Mouse (Mus musculus) CH12.LX (cell line): Measurements from ENCODE around the gene Arpc5. TPM values are rescaled to one million over a fixed set of nuclear protein-coding genes. Genes with fewer than 3 reads are reported as not detected.

Experiments
- DNase-seq: peaks from one replicate; pipeline ENCODE4 v3.0.0-alpha.2; 2013; ENCODE audit errors: extremely low read depth
- H3K27ac ChIP-seq: 2 replicates; pipeline ENCODE4 v1.5.1; 2012; ENCODE audit warnings: low read depth, mild to moderate bottlenecking, control low read depth, moderate library complexity; ENCODE audit not compliant: insufficient read depth
- H3K27me3 ChIP-seq: replicated peaks from 2 replicates; pipeline ENCODE3; 2012; ENCODE audit warnings: inconsistent platforms
- H3K36me3 ChIP-seq, 2 experiments: replicated peaks in 1 of 2; 2 replicates each; pipeline versions ENCODE3 to v1.6.1; 2012; ENCODE audit warnings: inconsistent platforms in 1 of 2, low read length in 1 of 2, mild to moderate bottlenecking in 1 of 2, mixed read lengths in 1 of 2, moderate library complexity in 1 of 2; ENCODE audit not compliant: control insufficient read depth in 1 of 2, insufficient read depth in 1 of 2
- H3K4me1 ChIP-seq, 2 experiments: 2 replicates each; pipeline ENCODE4 v1.6.1; 2012; ENCODE audit warnings: inconsistent platforms in 1 of 2, moderate library complexity in 1 of 2; ENCODE audit not compliant: insufficient read depth in 2 of 2, control insufficient read depth in 1 of 2
- H3K4me2 ChIP-seq: 2 replicates; pipeline ENCODE4 v1.6.1; 2012; ENCODE audit warnings: low read depth, mild to moderate bottlenecking, control low read depth; ENCODE audit not compliant: poor library complexity, insufficient read depth, severe bottlenecking
- H3K4me3 ChIP-seq, 3 experiments: fragments of 150-350 bp in 1 of 3; sonication (generic) in 1 of 3; replicated peaks in 1 of 3; 2 replicates each; pipeline versions ENCODE3 to v1.5.1; 2011 to 2012; ENCODE audit warnings: low read depth in 2 of 3, low read length in 2 of 3, mild to moderate bottlenecking in 2 of 3, moderate library complexity in 2 of 3, control low read depth in 1 of 3, improper control_type of control experiment in 1 of 3, inconsistent platforms in 1 of 3, mixed read lengths in 1 of 3; ENCODE audit not compliant: poor library complexity in 1 of 3
- H3K79me2 ChIP-seq: replicated peaks from 2 replicates; pipeline ENCODE4 v1.6.1; 2012; ENCODE audit warnings: mild to moderate bottlenecking, moderate library complexity; ENCODE audit not compliant: control insufficient read depth, poor library complexity, insufficient read depth, severe bottlenecking; ENCODE audit errors: extremely low read depth
- H3K9ac ChIP-seq: 2 replicates; pipeline ENCODE4 v1.6.1; 2012; ENCODE audit warnings: low read depth, mild to moderate bottlenecking, control low read depth, moderate library complexity; ENCODE audit not compliant: insufficient read depth
- H3K9me3 ChIP-seq: replicated peaks from 2 replicates; pipeline ENCODE3; 2012; ENCODE audit warnings: low read length, inconsistent platforms, mixed read lengths
- BHLHE40 ChIP-seq: IDR thresholded peaks from 2 replicates; pipeline ENCODE4 v1.6.1; 2011; ENCODE audit warnings: mild to moderate bottlenecking, low read depth, low read length, improper control_type of control experiment
- CHD1 ChIP-seq: IDR thresholded peaks from 2 replicates; pipeline ENCODE4 v1.6.1; 2012; ENCODE audit warnings: low read depth, low read length, improper control_type of control experiment, inconsistent platforms
- CHD2 ChIP-seq: IDR thresholded peaks from 2 replicates; pipeline ENCODE4 v1.6.1; 2011; ENCODE audit warnings: low read length, improper control_type of control experiment
- CTCF ChIP-seq, 2 experiments: IDR thresholded peaks in 1 of 2; conservative IDR thresholded peaks in 1 of 2; 2 replicates each; pipeline ENCODE4 v1.5.1; 2011 to 2012; ENCODE audit warnings: low read depth in 2 of 2, low read length in 2 of 2, improper control_type of control experiment in 1 of 2, inconsistent platforms in 1 of 2, mild to moderate bottlenecking in 1 of 2, moderate library complexity in 1 of 2
- E2F4 ChIP-seq: IDR thresholded peaks from 2 replicates; pipeline ENCODE4 v1.6.1; 2011; ENCODE audit warnings: low read depth, low read length, improper control_type of control experiment; ENCODE audit not compliant: insufficient replicate concordance
- ELF1 ChIP-seq: IDR thresholded peaks from 2 replicates; pipeline ENCODE4 v1.6.1; 2014; ENCODE audit warnings: low read depth, mild to moderate bottlenecking, inconsistent platforms, low read length, improper control_type of control experiment
- EP300 ChIP-seq: IDR thresholded peaks from 2 replicates; pipeline ENCODE4 v1.6.1; 2011; ENCODE audit warnings: low read length, improper control_type of control experiment
- ETS1 ChIP-seq: conservative IDR thresholded peaks from 2 replicates; pipeline ENCODE4 v1.6.1; 2012; ENCODE audit warnings: low read depth, mild to moderate bottlenecking, inconsistent platforms, low read length, improper control_type of control experiment, moderate library complexity
- GABPA ChIP-seq: IDR thresholded peaks from 2 replicates; pipeline ENCODE4 v1.6.1; 2012; ENCODE audit warnings: low read depth, low read length, improper control_type of control experiment, inconsistent platforms; ENCODE audit not compliant: insufficient replicate concordance
- HCFC1 ChIP-seq: IDR thresholded peaks from 2 replicates; pipeline ENCODE4 v1.6.1; 2012; ENCODE audit warnings: low read depth, mild to moderate bottlenecking, inconsistent platforms, low read length, improper control_type of control experiment
- IRF4 ChIP-seq: IDR thresholded peaks from 2 replicates; pipeline ENCODE4 v1.6.1; 2014; ENCODE audit warnings: low read depth, mild to moderate bottlenecking, inconsistent platforms, low read length, improper control_type of control experiment
- JUN ChIP-seq: IDR thresholded peaks from 2 replicates; pipeline ENCODE4 v1.6.1; 2011; ENCODE audit warnings: low read depth, mild to moderate bottlenecking, low read length, improper control_type of control experiment, moderate library complexity; ENCODE audit not compliant: insufficient read depth
- JUND ChIP-seq: conservative IDR thresholded peaks from 2 replicates; pipeline ENCODE4 v1.6.1; 2011; ENCODE audit warnings: low read depth, low read length, improper control_type of control experiment
- KAT2A ChIP-seq: IDR thresholded peaks from 2 replicates; pipeline ENCODE4 v1.6.1; 2012; ENCODE audit warnings: low read length, improper control_type of control experiment, inconsistent platforms; ENCODE audit not compliant: insufficient replicate concordance
- MAFK ChIP-seq: IDR thresholded peaks from 2 replicates; pipeline ENCODE4 v1.6.1; 2011; ENCODE audit warnings: low read length, improper control_type of control experiment; ENCODE audit not compliant: insufficient replicate concordance
- MAX ChIP-seq: IDR thresholded peaks from 2 replicates; pipeline ENCODE4 v1.6.1; 2011; ENCODE audit warnings: low read length, improper control_type of control experiment
- MAZ ChIP-seq: IDR thresholded peaks from 2 replicates; pipeline ENCODE4 v1.6.1; 2012; ENCODE audit warnings: low read depth, mild to moderate bottlenecking, inconsistent platforms, low read length, improper control_type of control experiment, moderate library complexity
- MEF2A ChIP-seq: IDR thresholded peaks from 2 replicates; pipeline ENCODE4 v1.6.1; 2014; ENCODE audit warnings: low read depth, mild to moderate bottlenecking, inconsistent platforms, low read length, improper control_type of control experiment, borderline replicate concordance
- MXI1 ChIP-seq: IDR thresholded peaks from 2 replicates; pipeline ENCODE4 v1.6.1; 2011; ENCODE audit warnings: mild to moderate bottlenecking, low read depth, low read length, improper control_type of control experiment
- MYC ChIP-seq: IDR thresholded peaks from 2 replicates; pipeline ENCODE4 v1.6.1; 2011; ENCODE audit warnings: low read depth, mild to moderate bottlenecking, improper control_type of control experiment, low read length
- NELFE ChIP-seq: IDR thresholded peaks from 2 replicates; pipeline ENCODE4 v1.6.1; 2011; ENCODE audit warnings: low read depth, low read length, improper control_type of control experiment
- NRF1 ChIP-seq: IDR thresholded peaks from 2 replicates; pipeline ENCODE4 v1.6.1; 2014; ENCODE audit warnings: low read depth, mild to moderate bottlenecking, inconsistent platforms, low read length, improper control_type of control experiment, moderate library complexity
- PAX5 ChIP-seq: IDR thresholded peaks from 2 replicates; pipeline ENCODE4 v1.6.1; 2012; ENCODE audit warnings: low read length, inconsistent platforms, mixed read lengths
- POLR2A ChIP-seq: IDR thresholded peaks from 2 replicates; pipeline ENCODE4 v1.6.1; 2011; ENCODE audit warnings: low read depth, mild to moderate bottlenecking, improper control_type of control experiment, low read length
- POLR2AphosphoS2 ChIP-seq: IDR thresholded peaks from 2 replicates; pipeline ENCODE4 v1.6.1; 2011; ENCODE audit warnings: low read depth, low read length, improper control_type of control experiment
- RAD21 ChIP-seq: IDR thresholded peaks from 2 replicates; pipeline ENCODE4 v1.6.1; 2011; ENCODE audit warnings: low read depth, mild to moderate bottlenecking, low read length, improper control_type of control experiment, moderate library complexity
- RCOR1 ChIP-seq: conservative IDR thresholded peaks from 2 replicates; pipeline ENCODE4 v1.6.1; 2012; ENCODE audit warnings: low read depth, mild to moderate bottlenecking, inconsistent platforms, low read length, improper control_type of control experiment
- SIN3A ChIP-seq: IDR thresholded peaks from 2 replicates; pipeline ENCODE4 v1.6.1; 2012; ENCODE audit warnings: low read length, improper control_type of control experiment, inconsistent platforms
- SMC3 ChIP-seq: IDR thresholded peaks from 2 replicates; pipeline ENCODE4 v1.6.1; 2011; ENCODE audit warnings: low read depth, low read length, improper control_type of control experiment
- TBP ChIP-seq: conservative IDR thresholded peaks from 2 replicates; pipeline ENCODE4 v1.6.1; 2011; ENCODE audit warnings: low read depth, low read length, improper control_type of control experiment
- TCF12 ChIP-seq: IDR thresholded peaks from 2 replicates; pipeline ENCODE4 v1.6.1; 2014; ENCODE audit warnings: low read depth, mild to moderate bottlenecking, inconsistent platforms, low read length, improper control_type of control experiment
- UBTF ChIP-seq: IDR thresholded peaks from 2 replicates; pipeline ENCODE4 v1.6.1; 2012; ENCODE audit warnings: low read depth, mild to moderate bottlenecking, inconsistent platforms, low read length, improper control_type of control experiment, moderate library complexity
- USF1 ChIP-seq: IDR thresholded peaks from 2 replicates; pipeline ENCODE4 v1.6.1; 2014; ENCODE audit warnings: low read depth, mild to moderate bottlenecking, inconsistent platforms, low read length, improper control_type of control experiment
- USF2 ChIP-seq: conservative IDR thresholded peaks from 2 replicates; pipeline ENCODE4 v1.6.1; 2011; ENCODE audit warnings: low read depth, low read length, improper control_type of control experiment
- ZC3H11A ChIP-seq: IDR thresholded peaks from 2 replicates; pipeline ENCODE4 v1.6.1; 2012; ENCODE audit warnings: low read depth, mild to moderate bottlenecking, inconsistent platforms, low read length, improper control_type of control experiment
- ZKSCAN1 ChIP-seq: IDR thresholded peaks from 2 replicates; pipeline ENCODE4 v1.6.1; 2012; ENCODE audit warnings: low read depth, inconsistent platforms, low read length, improper control_type of control experiment, borderline replicate concordance
- ZMIZ1 ChIP-seq: IDR thresholded peaks from 2 replicates; pipeline ENCODE4 v1.6.1; 2012; ENCODE audit warnings: low read depth, mild to moderate bottlenecking, inconsistent platforms, low read length, improper control_type of control experiment
- ZNF384 ChIP-seq: IDR thresholded peaks from 2 replicates; pipeline ENCODE4 v1.6.1; 2012; ENCODE audit warnings: low read depth, low read length, improper control_type of control experiment, inconsistent platforms
- dilution Hi-C: fragments of 300-500 bp; cut with MboI; formaldehyde crosslinking; loops from 2 replicates; pipeline ENCODE4 v1.14.3; 2020; ENCODE audit warnings: low sequenced_read_pairs; ENCODE audit not compliant: extremely low pct_unique_long_range_greater_than_20kb, extremely low pct_ligation_motif_present
- in situ Hi-C: fragments of 300-500 bp; cut with MboI; formaldehyde crosslinking; loops from 3 replicates; pipeline ENCODE4 v1.14.3; 2019; ENCODE audit warnings: low sequenced_read_pairs, low pct_ligation_motif_present, low pct_unique_long_range_greater_than_20kb, mixed read lengths
- polyA plus RNA-seq: library from polyadenylated mRNA; unstranded; fragments of >175 nt; gene quantifications from 2 replicates; pipeline ENCODE4 v1.2.1, GENCODE M21; 2012; ENCODE audit warnings: low read depth; ENCODE audit not compliant: insufficient read length
- total RNA-seq, 2 experiments: library from RNA; depleted of rRNA; stranded (reverse); fragments of 300-350 nt in 1 of 2; fragments of >200 nt in 1 of 2; gene quantifications; 2 replicates each; pipeline ENCODE4 v1.2.3; 2012 to 2014

Arpc5 gene
- total RNA-seq (2012; rRNA removed), result 125 and 128 TPM in 2 replicates
- total RNA-seq (2014; rRNA removed), result 399 and 408 TPM in 2 replicates
- 232 and 260 TPM in 2 replicates for polyA plus RNA-seq

DNA sequence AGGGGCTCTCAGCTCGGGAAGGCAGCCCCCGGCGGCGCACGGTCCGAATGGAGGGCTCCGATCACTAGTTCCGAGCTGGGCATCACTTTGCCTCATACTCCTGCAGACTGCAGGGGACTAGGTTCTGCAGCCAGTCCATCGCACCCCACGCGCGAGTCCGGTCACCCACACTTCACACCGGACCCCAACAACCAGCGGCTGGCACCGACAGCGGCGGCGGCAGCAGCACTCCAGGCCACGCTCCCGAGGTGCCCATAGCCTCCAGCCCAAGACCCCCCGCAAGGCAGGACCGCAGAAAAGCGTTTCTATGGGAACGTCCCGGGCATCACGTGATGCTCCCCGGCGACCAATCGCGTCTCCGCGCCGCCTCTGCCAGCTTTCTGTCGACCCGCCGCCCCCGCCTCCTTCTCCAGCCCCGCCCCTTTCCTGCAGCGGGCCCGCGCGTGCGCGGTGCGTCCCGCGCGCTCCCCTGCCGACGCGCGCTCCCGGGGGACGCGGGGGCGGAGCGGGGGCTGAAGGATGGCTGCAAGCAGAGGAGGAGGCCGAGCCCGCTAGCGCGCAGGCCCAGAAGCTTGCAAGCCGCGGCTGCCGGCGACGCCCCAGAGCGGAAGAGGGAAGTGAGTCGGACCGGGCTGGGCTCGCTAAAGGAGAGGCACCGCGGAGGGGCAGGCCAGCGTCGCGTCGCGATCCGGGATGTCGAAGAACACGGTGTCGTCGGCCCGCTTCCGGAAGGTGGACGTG is at the start of gene Arpc5, which contains the start of gene Rgl1:
Gene Arpc5, plus strand, starts transcription at position 511 of the 741 bp plus-strand sequence.
Gene Rgl1, minus strand, starts transcription at position 320 of the 741 bp plus-strand sequence.
- Histone ChIP-seq H3K9me3 (no peaks in the 10 kb centered on the region), H3K79me2 (peaks cover 14% of the 10 kb centered on the region)
- TF ChIP-seq NRF1 (peak; percentile 97), HCFC1 (peak; percentile 64), BHLHE40 (peak; percentile 19; the same call in 1 of the 2 replicates), POLR2A (peak; percentile 91), MAFK (no peak), RCOR1 (no peak), GABPA (no peak), E2F4 (no peak), USF1 (peak; percentile 98), ELF1 (peak; percentile 93), CHD2 (no peak), RAD21 (no peak), MAZ (peak; percentile 82; the same call in 1 of the 2 replicates), NELFE (peak; percentile 94), TBP (0 out of 2 replicates have a peak, but pooled peaks have one; percentile 31), SIN3A (peak; percentile 76; the same call in 1 of the 2 replicates), JUND (no peak), ZKSCAN1 (no peak), SMC3 (no peak), PAX5 (no peak), CHD1 (no peak), POLR2AphosphoS2 (peak; percentile 51; the same call in 1 of the 2 replicates), MYC (no peak), CTCF (conservative IDR thresholded peaks at IDR 0.05 in 1 of 2, IDR thresholded peaks at IDR 0.05 in 1 of 2; ENCODE audit: low read depth in 2 of 2, low read length in 2 of 2) (no peak), IRF4 (no peak), ZNF384 (no peak), ETS1 (no peak; the same call in 1 of the 2 replicates), UBTF (peak; percentile 61; the same call in 1 of the 2 replicates), EP300 (no peak), ZC3H11A (no peak), JUN (no peak), ZMIZ1 (peak; percentile 87), MXI1 (peak; percentile 56), TCF12 (peak; percentile 70; the same call in 1 of the 2 replicates), USF2 (peak; percentile 94), MEF2A (peak; percentile 40; the same call in 1 of the 2 replicates), MAX (peak; percentile 91), KAT2A (no peak)
- TF ChIP-seq, all 38 proteins: peak for 18
- peak within 1 kb of the TSS; percentile 96 for H3K9ac ChIP-seq
- dilution Hi-C loops, result no loop called here
- H3K27me3 ChIP-seq, result peaks cover 7% of the 10 kb centered on the region
- peak within 1 kb of the TSS; percentile 89 to 94 (median 94) for H3K4me3 ChIP-seq
- in situ Hi-C loops, result loop anchor here (10.0 kb wide), 1 partner anchor 231 kb away; no protein-coding TSS in a partner anchor
- DNase-seq, result peak; percentile 94
- H3K4me1 ChIP-seq, result peaks cover 4 to 13% of the 10 kb centered on the region in 2 experiments; a peak in 3 of 4 replicates
- peaks cover 15 to 29% of the 10 kb centered on the region in 2 experiments for H3K36me3 ChIP-seq
- peak within 1 kb of the TSS; percentile 53 for H3K4me2 ChIP-seq
- H3K27ac ChIP-seq, result peak within 1 kb of the TSS; percentile 83
